Mouse (Mus musculus) small intestine, adult 2 months (tissue): Measurements from ENCODE around the gene Fto.

Source experiments
- CTCF ChIP-seq: fragments of 200-500 bp; IDR thresholded peaks from 2 replicates; pipeline ENCODE4 v1.5.1; 2012; ENCODE audit warnings: low read depth, mild to moderate bottlenecking, control low read depth, inconsistent platforms, low read length, moderate library complexity, mixed read lengths; ENCODE audit not compliant: insufficient replicate concordance, insufficient read length; ENCODE audit errors: extremely low read depth
- POLR2A ChIP-seq: fragments of 200-500 bp; IDR thresholded peaks from 2 replicates; pipeline ENCODE4 v1.6.1; 2012; ENCODE audit warnings: low read depth, mild to moderate bottlenecking, control low read depth, inconsistent platforms, low read length, moderate library complexity

GRCm38 (mm10) chr8:91684596-91685317 lies 371.4 kb downstream of the Fto start:
- no peak for TF ChIP-seq CTCF
- TF ChIP-seq POLR2A, result no peak
